Mouse (Mus musculus) adrenal gland, postnatal 36 days (tissue): ENCODE measurements at regions not wholly inside any gene's neighbourhood (a gene's known extent, or its start where the extent isn't known, plus 50 kb on each side); places are given as distances from the start of the nearest gene placed in this dataset.
A peak's percentile ranks its signal among the peaks of the same experiment; 100 is the strongest.

Source experiments
- DNase-seq, 2 experiments: peaks; one replicate each; pipeline ENCODE4 v3.0.0; 2021; ENCODE audit warnings: mixed read lengths in 1 of 2

GRCm38 (mm10) chr13:62293331-62293730 is 89.6 kb downstream of the Gm3604 start:
- peak; percentile 16 to 28 for DNase-seq

- DNase-seq = no peak
Measured at GRCm38 (mm10) chr13:62286891-62287290, 96.1 kb downstream of the Gm3604 start.
